Mouse (Mus musculus): ENCODE results near the gene Kirrel3. TPM values are rescaled to one million over a fixed set of nuclear protein-coding genes. Genes with fewer than 3 reads are reported as not detected.

Gene Kirrel3
- total RNA-seq, 2 experiments from 2014 or later = not detected

- ATAC-seq (replicated peaks; ENCODE audit: poor library complexity) = no peak
These were observed 262.3 kb downstream of the Kirrel3 start for GRCm38 (mm10) chr9:34748003-34748402.

- ATAC-seq (replicated peaks; ENCODE audit: poor library complexity) = no peak
These were observed 263.5 kb downstream of the Kirrel3 start for GRCm38 (mm10) chr9:34749161-34749560.

- ATAC-seq (replicated peaks; ENCODE audit: poor library complexity) = no peak
These were observed 264.2 kb downstream of the Kirrel3 start for GRCm38 (mm10) chr9:34749877-34750276.

GRCm38 (mm10) chr9:34750887-34751286 lies 265.2 kb downstream of the Kirrel3 start:
- no peak for ATAC-seq (replicated peaks; ENCODE audit: poor library complexity)

- no peak for ATAC-seq (replicated peaks; ENCODE audit: poor library complexity)
These were observed 266.5 kb downstream of the Kirrel3 start for GRCm38 (mm10) chr9:34752076-34752800.

GRCm38 (mm10) chr9:34752801-34753170 lies 267.1 kb downstream of the Kirrel3 start:
- peak; percentile 71 for ATAC-seq (replicated peaks; ENCODE audit: poor library complexity)

GRCm38 (mm10) chr9:34753891-34754290 lies 268.2 kb downstream of the Kirrel3 start:
- no peak for ATAC-seq (replicated peaks; ENCODE audit: poor library complexity)

- ATAC-seq (replicated peaks; ENCODE audit: poor library complexity) = no peak
These were observed 268.9 kb downstream of the Kirrel3 start for GRCm38 (mm10) chr9:34754523-34755097.

GRCm38 (mm10) chr9:34756055-34756454 lies 270.4 kb downstream of the Kirrel3 start:
- no peak for ATAC-seq (replicated peaks; ENCODE audit: poor library complexity)

- no peak for ATAC-seq (replicated peaks; ENCODE audit: poor library complexity)
These were observed 273.2 kb downstream of the Kirrel3 start for GRCm38 (mm10) chr9:34758925-34759324.

- no peak for ATAC-seq (replicated peaks; ENCODE audit: poor library complexity)
These were observed 274.8 kb downstream of the Kirrel3 start for GRCm38 (mm10) chr9:34760521-34760920.

GRCm38 (mm10) chr9:34766792-34767623 lies 281.3 kb downstream of the Kirrel3 start:
- ATAC-seq (replicated peaks; ENCODE audit: poor library complexity) = no peak

- no peak for ATAC-seq (replicated peaks; ENCODE audit: poor library complexity)
These were observed 283.3 kb downstream of the Kirrel3 start for GRCm38 (mm10) chr9:34768961-34769360.

GRCm38 (mm10) chr9:34770951-34771350 lies 285.3 kb downstream of the Kirrel3 start:
- ATAC-seq (replicated peaks; ENCODE audit: poor library complexity) = no peak

GRCm38 (mm10) chr9:34771401-34771800 lies 285.7 kb downstream of the Kirrel3 start:
- no peak for ATAC-seq (replicated peaks; ENCODE audit: poor library complexity)

- ATAC-seq (replicated peaks; ENCODE audit: poor library complexity) = no peak
These were observed 286.3 kb downstream of the Kirrel3 start for GRCm38 (mm10) chr9:34772022-34772437.

- no peak for ATAC-seq (replicated peaks; ENCODE audit: poor library complexity)
These were observed 295.7 kb downstream of the Kirrel3 start for GRCm38 (mm10) chr9:34781356-34781755.

GRCm38 (mm10) chr9:34787915-34788314 lies 302.2 kb downstream of the Kirrel3 start:
- no peak for ATAC-seq (replicated peaks; ENCODE audit: poor library complexity)

GRCm38 (mm10) chr9:34795226-34795625 lies 309.5 kb downstream of the Kirrel3 start:
- no peak for ATAC-seq (replicated peaks; ENCODE audit: poor library complexity)

- no peak for ATAC-seq (replicated peaks; ENCODE audit: poor library complexity)
These were observed 312.1 kb downstream of the Kirrel3 start for GRCm38 (mm10) chr9:34797688-34798339.

GRCm38 (mm10) chr9:34801662-34802061 lies 316.0 kb downstream of the Kirrel3 start:
- no peak for ATAC-seq (replicated peaks; ENCODE audit: poor library complexity)
